Mouse (Mus musculus) midbrain, embryonic 14.5 days (tissue): ENCODE measurements around the gene Gm17359. TPM values are rescaled to one million over a fixed set of nuclear protein-coding genes. Genes with fewer than 3 reads are reported as not detected.

Source experiments
- ATAC-seq: fragments of 200-750 bp; cut with Nextera tagmentation; 2 replicates; pipeline ENCODE4 v1.8.0; 2017; ENCODE audit warnings: moderate number of reproducible peaks, moderate library complexity; ENCODE audit not compliant: low FRiP score, low TSS enrichment
- DNase-seq: peaks from one replicate; pipeline ENCODE4 v3.0.0-alpha.2; 2015
- H3K27ac ChIP-seq: fragments of 300-500 bp; sonication (generic); replicated peaks from 2 replicates; pipeline ENCODE4 v1.5.1; 2014; ENCODE audit warnings: mild to moderate bottlenecking, low read depth, low read length, moderate library complexity
- H3K27me3 ChIP-seq: fragments of 300-500 bp; sonication (generic); 2 replicates; pipeline ENCODE4 v1.6.1; 2014; ENCODE audit warnings: low read length, control low read depth, mixed read lengths; ENCODE audit not compliant: control insufficient read depth, insufficient read depth
- H3K36me3 ChIP-seq: fragments of 300-500 bp; sonication (generic); 2 replicates; pipeline ENCODE4 v1.6.1; 2014; ENCODE audit warnings: low read length, control low read depth; ENCODE audit not compliant: control insufficient read depth, insufficient read depth
- H3K4me1 ChIP-seq: fragments of 300-500 bp; sonication (generic); 2 replicates; pipeline ENCODE4 v1.6.1; 2014; ENCODE audit warnings: mild to moderate bottlenecking, antibody characterized with exemption, low read length, control low read depth; ENCODE audit not compliant: control insufficient read depth, insufficient read depth
- H3K4me2 ChIP-seq: fragments of 300-500 bp; sonication (generic); 2 replicates; pipeline ENCODE4 v1.6.1; 2014; ENCODE audit warnings: mild to moderate bottlenecking, low read length, moderate library complexity
- H3K4me3 ChIP-seq: fragments of 300-500 bp; sonication (generic); replicated peaks from 2 replicates; pipeline ENCODE4 v1.5.1; 2014; ENCODE audit warnings: low read depth, low read length
- H3K9ac ChIP-seq: fragments of 300-500 bp; sonication (generic); replicated peaks from 2 replicates; pipeline ENCODE4 v1.6.1; 2014; ENCODE audit warnings: mild to moderate bottlenecking, low read length, moderate library complexity
- H3K9me3 ChIP-seq: fragments of 300-500 bp; sonication (generic); 2 replicates; pipeline ENCODE4 v1.6.1; 2016; ENCODE audit warnings: low read length, control low read depth, mixed read lengths; ENCODE audit not compliant: control insufficient read depth
- WGBS: fragments of 180-500 bp; shearing (Covaris S2); extraction: QIAGEN DNeasy Blood & Tissue Kit; methylation state at CpG from one replicate; pipeline ENCODE4 v1.1.7; 2014; 5-methylcytosine and 5-hydroxymethylcytosine counted together
- polyA plus RNA-seq: library from polyadenylated mRNA; unstranded; fragments of >200 nt; fragmentation: Nextera tagmentation; extraction: Ambion mirVana; gene quantifications from 2 replicates; pipeline ENCODE4 v1.2.1, GENCODE M21; 2014

The Gm17359 gene
- polyA plus RNA-seq = 0.34 TPM in 1 of 2 replicates, not detected in the other

DNA sequence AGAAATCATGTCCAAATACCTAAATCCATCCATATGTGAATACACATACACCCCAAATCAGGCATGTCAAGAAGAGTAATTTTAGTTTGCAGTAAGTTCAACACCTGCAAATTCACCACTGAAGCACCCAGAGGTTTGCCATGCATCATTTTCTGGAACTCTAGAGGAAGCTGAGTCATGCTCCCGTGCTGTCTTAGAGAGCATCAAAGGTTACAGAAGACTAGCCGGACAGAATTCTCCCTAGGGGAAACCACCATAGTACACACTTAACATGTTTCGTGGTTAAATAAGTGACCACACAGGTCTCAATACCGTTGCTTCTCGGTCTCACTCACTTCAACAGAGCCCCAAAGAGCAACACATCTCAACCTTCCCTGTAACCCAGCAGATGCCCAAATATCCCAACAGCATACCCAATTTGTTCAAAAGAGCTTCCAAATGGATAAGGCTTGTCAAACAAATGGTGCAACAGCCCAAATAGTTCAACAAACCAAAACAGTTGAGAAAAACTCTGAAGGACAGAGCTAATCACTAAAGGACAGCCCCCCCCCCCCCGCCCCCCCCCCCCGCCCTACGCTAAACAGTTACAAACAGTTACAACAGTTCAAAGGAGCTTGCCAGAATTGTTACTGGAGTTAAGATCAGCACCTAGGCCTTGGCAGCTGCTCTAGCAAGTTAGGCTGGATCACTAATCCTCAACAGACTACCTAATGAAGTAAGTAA is at the start of gene Gm17359:
Gm17359 (plus strand) TSS at position 618 of the 723 bp plus-strand sequence.
- DNase-seq (no peak), ATAC-seq (no peak)
- no peak within 1 kb of the TSS for H3K9ac ChIP-seq
- WGBS = 77% methylated on average over 8 of the region's 8 CpGs
- no peak within 1 kb of the TSS for H3K27ac ChIP-seq
- no peak within 1 kb of the TSS for H3K4me2 ChIP-seq
- no peaks in the 10 kb centered on the region for H3K27me3 ChIP-seq
- no peaks in the 10 kb centered on the region for H3K4me1 ChIP-seq
- no peak within 1 kb of the TSS for H3K4me3 ChIP-seq
- no peaks in the 10 kb centered on the region for H3K36me3 ChIP-seq
- H3K9me3 ChIP-seq = no peaks in the 10 kb centered on the region

DNA sequence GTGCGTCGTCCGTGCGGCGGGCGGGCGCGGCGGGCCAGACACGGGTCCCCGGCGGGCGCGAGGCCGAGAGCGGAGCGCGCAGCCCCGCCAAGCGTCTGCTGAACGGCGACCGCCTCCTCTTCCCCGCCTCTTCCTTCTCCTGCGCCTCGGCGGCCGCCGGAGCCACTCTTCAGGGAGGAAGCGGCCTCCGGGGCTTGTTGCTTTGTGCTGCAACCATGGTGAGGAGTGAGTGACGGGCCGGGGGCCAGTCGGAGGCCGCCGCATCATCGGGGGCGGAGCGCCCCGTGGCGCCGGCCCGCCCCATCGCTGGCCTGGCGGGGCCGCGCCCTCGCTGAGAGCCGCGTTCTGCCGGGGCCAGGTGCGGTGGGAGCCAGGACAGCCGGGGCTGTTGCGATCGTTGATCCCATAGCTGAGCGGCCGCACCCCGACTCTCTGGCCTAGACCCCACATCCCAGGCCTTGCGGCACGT is 49.3 kb upstream of the Gm17359 start:
- DNase-seq (peak; percentile 95), ATAC-seq (peak; percentile 98)
- under 1% methylated on average over 54 of the region's 60 CpGs for WGBS
- Histone ChIP-seq H3K4me2 (peak overlapping the region; percentile 97), H3K9me3 (no peaks in the 10 kb centered on the region), H3K9ac (peak overlapping the region; percentile 92), H3K4me3 (peak overlapping the region; percentile 95), H3K4me1 (peaks cover 32% of the 10 kb centered on the region), H3K27ac (peak overlapping the region; percentile 96), H3K36me3 (no peaks in the 10 kb centered on the region), H3K27me3 (no peaks in the 10 kb centered on the region; the same call in 1 of the 2 replicates)

DNA sequence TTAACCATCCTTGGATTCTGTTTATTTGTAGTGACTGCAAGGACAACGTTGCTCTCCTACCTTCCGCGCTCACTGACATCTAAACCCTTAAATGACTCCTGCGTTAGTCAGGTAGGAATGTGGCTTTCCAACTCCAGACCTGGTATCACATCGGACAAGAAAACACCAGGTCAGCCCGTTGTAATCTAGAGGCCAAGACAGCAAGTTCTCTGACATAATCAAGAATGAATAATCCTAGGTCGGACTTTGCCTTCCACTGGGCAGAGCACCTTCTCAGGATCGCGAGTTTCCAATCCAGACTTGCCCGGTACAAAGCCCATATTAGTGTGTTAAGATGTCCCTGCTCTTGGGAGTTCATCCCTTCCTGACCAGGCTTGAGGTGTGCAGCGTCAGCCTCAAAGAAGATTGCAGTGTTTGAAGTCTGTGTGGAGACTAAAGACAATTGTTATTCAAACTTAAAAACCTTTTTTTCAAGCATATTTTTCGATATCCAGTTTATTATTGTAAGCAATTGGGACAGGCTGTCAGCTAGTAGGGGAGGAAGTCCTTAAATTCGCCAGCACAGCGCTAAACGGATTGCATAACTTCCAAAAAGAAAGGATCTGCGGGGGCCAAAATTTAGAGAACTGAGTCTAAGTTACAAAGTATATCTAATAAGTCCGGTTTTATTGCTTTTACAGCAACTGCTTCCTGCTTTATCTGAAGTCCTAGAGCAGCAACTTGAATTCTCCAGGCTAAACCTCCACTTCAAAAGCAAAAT is 48.6 kb upstream of the Gm17359 start:
- peak overlapping the region; percentile 96; the same call in 1 of the 2 replicates for H3K27ac ChIP-seq
- no peaks in the 10 kb centered on the region for H3K9me3 ChIP-seq
- H3K27me3 ChIP-seq = no peaks in the 10 kb centered on the region; the same call in 1 of the 2 replicates
- DNase-seq (no peak), ATAC-seq (no peak)
- H3K4me1 ChIP-seq = peaks cover 31% of the 10 kb centered on the region
- 18% methylated on average over 17 of the region's 17 CpGs for WGBS
- H3K4me3 ChIP-seq = peak overlapping the region; percentile 95
- peak overlapping the region; percentile 97 for H3K4me2 ChIP-seq
- no peaks in the 10 kb centered on the region for H3K36me3 ChIP-seq
- H3K9ac ChIP-seq = peak overlapping the region; percentile 92

DNA sequence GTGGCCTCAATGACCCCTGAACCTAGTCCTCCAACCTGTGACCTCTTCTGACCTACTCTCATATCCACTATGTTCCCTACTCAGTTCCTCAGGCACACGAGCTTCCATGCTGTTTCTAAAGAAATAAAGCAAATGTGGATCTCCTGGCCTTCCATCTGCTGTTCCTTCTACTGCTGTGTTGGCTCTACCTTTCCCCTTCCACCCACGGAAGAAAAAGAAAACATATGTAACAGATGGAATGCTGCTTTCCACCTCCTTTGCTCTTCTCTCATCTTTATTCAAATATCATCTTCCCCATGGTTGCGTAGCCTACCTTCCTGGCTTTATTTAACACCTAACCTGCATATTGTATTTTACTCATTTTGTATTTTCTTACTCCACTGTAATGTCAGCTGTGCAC is 47.4 kb upstream of the Gm17359 start:
- DNase-seq = no peak
- ATAC-seq = no peak
- H3K4me1 ChIP-seq = peaks cover 19% of the 10 kb centered on the region
- no peak overlapping the region for H3K4me3 ChIP-seq
- no peak overlapping the region for H3K9ac ChIP-seq
- 84% methylated on average over 3 of the region's 3 CpGs for WGBS
- no peak overlapping the region for H3K27ac ChIP-seq
- no peaks in the 10 kb centered on the region; the same call in 1 of the 2 replicates for H3K27me3 ChIP-seq
- H3K9me3 ChIP-seq = no peaks in the 10 kb centered on the region
- no peak overlapping the region for H3K4me2 ChIP-seq
- no peaks in the 10 kb centered on the region for H3K36me3 ChIP-seq

DNA sequence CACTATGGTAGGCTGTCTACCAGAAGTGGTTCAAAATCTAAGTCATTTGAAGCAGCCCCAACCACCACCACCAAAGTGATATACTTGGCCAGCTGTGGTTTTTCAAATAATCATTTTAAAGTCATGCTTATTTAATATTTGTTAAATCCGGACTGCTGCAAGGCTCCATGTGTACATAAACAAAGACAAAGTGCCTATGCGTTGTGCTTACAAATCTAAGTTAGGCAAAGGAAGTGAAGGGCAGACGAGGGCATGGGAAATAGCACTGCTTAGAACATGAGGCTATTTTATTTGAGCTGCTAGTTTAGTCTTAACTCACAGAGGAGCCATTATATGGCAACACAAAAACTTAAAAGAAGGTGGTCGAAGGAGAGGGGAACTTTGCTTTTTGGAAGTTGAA is 43.4 kb upstream of the Gm17359 start:
- Histone ChIP-seq H3K4me3 (no peak overlapping the region), H3K9me3 (no peaks in the 10 kb centered on the region), H3K36me3 (no peaks in the 10 kb centered on the region), H3K4me2 (no peak overlapping the region), H3K27ac (no peak overlapping the region), H3K9ac (no peak overlapping the region), H3K4me1 (no peaks in the 10 kb centered on the region), H3K27me3 (no peaks in the 10 kb centered on the region; the same call in 1 of the 2 replicates)
- WGBS = 79% methylated on average over 4 of the region's 4 CpGs
- no peak for ATAC-seq
- DNase-seq = no peak

DNA sequence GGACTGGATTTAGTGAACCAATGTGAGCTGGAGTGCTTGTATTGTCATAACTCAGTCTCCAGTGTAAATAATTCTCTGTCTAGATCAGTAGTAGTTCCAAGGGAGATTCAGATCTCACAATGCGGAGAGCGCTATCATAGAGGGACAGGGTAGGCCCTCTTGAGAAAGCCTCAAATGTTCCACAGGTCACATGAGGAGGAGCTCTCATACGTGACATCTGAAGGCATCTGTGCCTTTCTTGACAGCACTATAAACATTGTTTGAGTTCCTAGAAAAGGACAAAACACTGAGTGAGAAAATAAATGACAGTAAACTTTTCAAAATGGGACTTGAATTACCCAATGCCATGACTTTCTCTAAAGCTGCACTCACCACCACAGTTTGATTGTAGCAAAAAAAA is 41.8 kb upstream of the Gm17359 start:
- no peak for ATAC-seq
- WGBS = 94% methylated on average over 3 of the region's 3 CpGs
- no peaks in the 10 kb centered on the region for H3K36me3 ChIP-seq

DNA sequence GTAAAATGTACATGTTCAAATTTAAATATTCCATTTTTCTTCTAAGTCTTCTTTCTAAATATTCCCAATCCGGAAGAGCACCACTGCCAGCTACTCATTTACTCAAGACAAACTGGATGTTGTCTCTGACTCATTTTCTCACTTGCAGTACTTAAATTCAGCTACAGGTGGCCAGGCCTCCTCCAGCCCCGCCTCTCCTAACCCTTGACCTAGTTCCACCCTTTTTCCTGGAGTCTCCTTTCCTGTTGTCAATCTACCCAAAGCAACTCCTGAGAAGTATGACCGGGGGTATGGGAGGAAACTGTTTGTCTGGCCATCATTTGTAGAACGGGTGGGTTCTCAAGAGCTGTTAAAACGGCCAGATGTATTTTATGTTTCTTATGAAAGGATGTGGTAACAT is 40.4 kb upstream of the Gm17359 start:
- Histone ChIP-seq H3K4me3 (no peak overlapping the region), H3K9ac (no peak overlapping the region), H3K4me1 (no peaks in the 10 kb centered on the region), H3K9me3 (no peaks in the 10 kb centered on the region), H3K36me3 (no peaks in the 10 kb centered on the region), H3K4me2 (no peak overlapping the region), H3K27me3 (no peaks in the 10 kb centered on the region), H3K27ac (no peak overlapping the region)
- ATAC-seq (no peak), DNase-seq (no peak)
- WGBS = 72% methylated on average over 5 of the region's 5 CpGs

More for the DNA sequence above, 41.8 kb upstream of the Gm17359 start:
- H3K9me3 ChIP-seq = no peaks in the 10 kb centered on the region
- DNase-seq = no peak
- no peaks in the 10 kb centered on the region for H3K4me1 ChIP-seq
- H3K4me2 ChIP-seq = no peak overlapping the region
- no peak overlapping the region for H3K27ac ChIP-seq
- no peak overlapping the region for H3K4me3 ChIP-seq
- no peak overlapping the region for H3K9ac ChIP-seq
- no peaks in the 10 kb centered on the region for H3K27me3 ChIP-seq

DNA sequence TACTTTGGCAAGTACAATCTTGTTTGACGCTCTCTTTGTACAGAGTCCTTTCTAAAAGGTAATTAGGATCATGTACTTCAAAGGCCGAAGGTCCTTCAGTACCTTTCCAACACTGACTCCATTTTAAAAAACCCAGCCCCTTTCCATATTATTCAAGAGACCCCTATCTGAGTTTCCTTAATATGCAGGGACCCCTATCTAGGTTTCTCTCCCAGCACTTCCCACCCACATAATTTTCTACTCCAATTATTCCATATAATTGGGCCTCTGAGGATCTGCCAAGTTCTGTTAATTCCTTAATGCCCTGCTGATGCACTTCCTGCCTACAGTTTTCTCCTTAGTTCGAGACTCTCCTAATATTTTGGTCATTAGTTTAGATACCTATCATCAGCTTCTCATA is 39.9 kb upstream of the Gm17359 start:
- ATAC-seq (no peak), DNase-seq (no peak)
- no peak overlapping the region for H3K4me3 ChIP-seq
- H3K9me3 ChIP-seq = no peaks in the 10 kb centered on the region
- no peaks in the 10 kb centered on the region for H3K36me3 ChIP-seq
- H3K27me3 ChIP-seq = no peaks in the 10 kb centered on the region
- no peak overlapping the region for H3K27ac ChIP-seq
- H3K9ac ChIP-seq = no peak overlapping the region
- no peak overlapping the region for H3K4me2 ChIP-seq
- 90% methylated on average over 3 of the region's 3 CpGs for WGBS
- no peaks in the 10 kb centered on the region for H3K4me1 ChIP-seq
